Mouse (Mus musculus): ENCODE data around the gene Gm20388.

Gene Gm20388

GRCm38 (mm10) chr8:122704612-122705011 lies 2794.0 kb downstream of the Gm20388 start:
- no peak for DNase-seq

- no peak for DNase-seq
These were observed 2795.4 kb downstream of the Gm20388 start for GRCm38 (mm10) chr8:122705901-122706561.

- DNase-seq: no peak
These were observed 2796.5 kb downstream of the Gm20388 start for GRCm38 (mm10) chr8:122707184-122707583.

GRCm38 (mm10) chr8:122709340-122710111 lies 2798.9 kb downstream of the Gm20388 start:
- DNase-seq: no peak

GRCm38 (mm10) chr8:122711480-122711879 lies 2800.8 kb downstream of the Gm20388 start:
- no peak for DNase-seq

GRCm38 (mm10) chr8:122711891-122712365 lies 2801.3 kb downstream of the Gm20388 start:
- DNase-seq: peak; percentile 82

GRCm38 (mm10) chr8:122712411-122713156 lies 2801.9 kb downstream of the Gm20388 start:
- no peak for DNase-seq

- no peak for DNase-seq
These were observed 2802.5 kb downstream of the Gm20388 start for GRCm38 (mm10) chr8:122713157-122713518.

GRCm38 (mm10) chr8:122716566-122716965 lies 2805.9 kb downstream of the Gm20388 start:
- DNase-seq: no peak

GRCm38 (mm10) chr8:122717869-122718509 lies 2807.3 kb downstream of the Gm20388 start:
- no peak for DNase-seq

- DNase-seq: no peak
These were observed 2808.3 kb downstream of the Gm20388 start for GRCm38 (mm10) chr8:122718711-122719499.

- DNase-seq: peak; percentile 92
These were observed 2808.9 kb downstream of the Gm20388 start for GRCm38 (mm10) chr8:122719500-122720065.

GRCm38 (mm10) chr8:122720070-122720729 lies 2809.6 kb downstream of the Gm20388 start:
- DNase-seq: peak; percentile 97

- DNase-seq: peak; percentile 60
These were observed 2810.4 kb downstream of the Gm20388 start for GRCm38 (mm10) chr8:122720811-122721640.

- DNase-seq: no peak
These were observed 2814.5 kb downstream of the Gm20388 start for GRCm38 (mm10) chr8:122725187-122725586.

- DNase-seq: no peak
These were observed 2816.1 kb downstream of the Gm20388 start for GRCm38 (mm10) chr8:122726789-122727188.

GRCm38 (mm10) chr8:122727412-122727811 lies 2816.8 kb downstream of the Gm20388 start:
- DNase-seq: no peak

- DNase-seq: no peak
These were observed 2818.0 kb downstream of the Gm20388 start for GRCm38 (mm10) chr8:122728630-122729029.

GRCm38 (mm10) chr8:122735110-122735509 lies 2824.5 kb downstream of the Gm20388 start:
- DNase-seq: no peak

Measured in liver (tissue).